Mouse (Mus musculus) liver, postnatal 0 days (tissue): ENCODE results near the gene Rabepk. TPM values are rescaled to one million over a fixed set of nuclear protein-coding genes. Genes with fewer than 3 reads are reported as not detected.

Source experiments
- ATAC-seq: fragments of 200-750 bp; cut with Nextera tagmentation; 2 replicates; pipeline ENCODE4 v1.8.0; 2017; ENCODE audit warnings: mild to moderate bottlenecking, moderate library complexity
- DNase-seq: peaks from one replicate; pipeline ENCODE4 v3.0.0-alpha.2; 2016
- H3K27ac ChIP-seq: fragments of 300-500 bp; sonication (generic); 2 replicates; pipeline ENCODE4 v1.5.1; 2014; ENCODE audit warnings: antibody characterized with exemption, moderate library complexity, mild to moderate bottlenecking, low read depth
- H3K27me3 ChIP-seq: fragments of 300-500 bp; sonication (generic); 2 replicates; pipeline ENCODE4 v1.6.1; 2014; ENCODE audit warnings: low read length, control low read depth, mixed read lengths; ENCODE audit not compliant: insufficient read depth
- H3K36me3 ChIP-seq: fragments of 300-500 bp; sonication (generic); replicated peaks from 2 replicates; pipeline ENCODE4 v1.6.1; 2014; ENCODE audit warnings: mild to moderate bottlenecking, control low read depth, low read length, moderate library complexity, mixed read lengths; ENCODE audit not compliant: insufficient read depth
- H3K4me1 ChIP-seq: fragments of 300-500 bp; sonication (generic); 2 replicates; pipeline ENCODE4 v1.6.1; 2014; ENCODE audit warnings: antibody characterized with exemption, mild to moderate bottlenecking, control low read depth; ENCODE audit not compliant: insufficient read depth
- H3K4me2 ChIP-seq: fragments of 300-500 bp; sonication (generic); 2 replicates; pipeline ENCODE4 v1.6.1; 2014; ENCODE audit warnings: low read depth, mild to moderate bottlenecking, low read length, moderate library complexity, mixed read lengths
- H3K4me3 ChIP-seq: fragments of 300-500 bp; sonication (generic); 2 replicates; pipeline ENCODE4 v1.5.1; 2014; ENCODE audit warnings: low read depth, low read length
- H3K9ac ChIP-seq: fragments of 300-500 bp; sonication (generic); replicated peaks from 2 replicates; pipeline ENCODE4 v1.6.1; 2014; ENCODE audit warnings: mild to moderate bottlenecking, moderate library complexity
- H3K9me3 ChIP-seq: fragments of 300-500 bp; sonication (generic); 2 replicates; pipeline ENCODE4 v1.6.1; 2016; ENCODE audit warnings: mild to moderate bottlenecking, control low read depth, low read length, mixed read lengths
- CTCF ChIP-seq: sonication (generic); IDR thresholded peaks from 2 replicates; pipeline ENCODE4 v1.5.1; 2016; ENCODE audit warnings: antibody characterized with exemption, low read depth
- EP300 ChIP-seq: IDR thresholded peaks from 2 replicates; pipeline ENCODE4 v1.6.1; 2016; ENCODE audit warnings: antibody characterized with exemption, low read depth, mild to moderate bottlenecking
- WGBS: fragments of 180-500 bp; shearing (Covaris S2); extraction: QIAGEN DNeasy Blood & Tissue Kit; methylation state at CpG from one replicate; pipeline ENCODE4 v1.1.7; 2014; ENCODE audit not compliant: insufficient replicate concordance; 5-methylcytosine and 5-hydroxymethylcytosine counted together
- polyA plus RNA-seq: library from polyadenylated mRNA; unstranded; fragments of >200 nt; fragmentation: Nextera tagmentation; extraction: Ambion mirVana; gene quantifications from 2 replicates; pipeline ENCODE4 v1.2.1, GENCODE M21; 2015

Gene Rabepk
- polyA plus RNA-seq, 1 experiment from 2014 or later: 20.4 TPM

DNA sequence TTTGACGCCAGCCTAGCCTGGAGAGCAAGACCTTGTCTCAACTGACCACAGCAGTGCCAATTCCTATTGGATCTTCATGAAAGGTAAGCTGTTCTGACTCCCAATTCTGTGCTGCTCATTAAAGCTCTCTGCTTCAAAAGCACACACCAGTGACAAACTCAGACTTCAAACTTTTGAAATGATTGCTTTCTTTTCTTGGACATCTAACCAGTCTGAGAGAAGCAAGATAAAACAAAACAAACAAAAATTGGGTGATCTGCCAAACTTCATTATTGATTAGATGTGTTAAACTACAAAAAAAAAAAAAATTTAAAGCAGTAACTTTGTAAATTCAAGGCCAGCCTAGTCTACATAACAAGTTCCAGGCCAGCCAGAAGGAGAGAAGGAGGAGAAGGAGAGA is 42.4 kb downstream of the Rabepk start:
- DNase-seq: no peak
- 59% methylated on average over 1 of the region's 1 CpGs for WGBS
- no peak overlapping the region for H3K27ac ChIP-seq

DNA sequence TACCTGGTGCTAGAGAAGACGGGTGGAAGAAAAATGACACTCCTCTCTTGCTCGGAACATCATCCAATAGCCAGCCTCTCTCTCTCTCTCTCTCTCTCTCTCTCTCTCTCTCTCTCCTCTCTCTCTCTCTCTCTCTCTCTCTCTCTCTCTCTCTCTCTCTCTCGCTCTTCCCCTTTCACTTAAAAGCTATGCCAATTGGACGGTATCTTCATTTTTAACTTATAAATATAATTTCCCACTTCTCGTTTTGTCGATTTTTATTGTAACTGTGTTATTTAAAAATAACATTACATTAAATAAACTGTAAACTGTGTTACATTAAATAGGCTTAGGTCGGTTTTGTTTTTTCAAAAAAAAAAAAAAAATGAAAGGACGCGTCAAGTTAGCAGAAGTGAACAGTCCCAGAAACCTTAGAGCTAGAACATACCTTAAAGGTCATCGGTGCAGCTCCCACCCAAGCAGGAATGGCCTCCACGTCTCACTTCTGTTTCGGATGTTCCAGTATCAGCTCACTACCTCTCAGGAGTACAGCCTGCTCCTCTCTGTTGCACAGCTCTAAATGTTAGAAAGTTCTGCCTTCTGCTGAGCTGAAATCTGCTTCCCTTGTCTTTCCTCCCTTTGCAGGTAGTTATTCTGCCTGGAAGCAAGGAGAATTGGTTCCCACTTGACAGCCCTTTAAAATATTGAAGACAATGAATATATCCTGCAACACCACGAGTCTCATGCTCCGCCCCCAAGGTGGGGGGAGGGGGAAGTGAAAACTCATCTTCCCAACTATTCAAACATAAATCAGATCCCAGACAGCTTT is 45.0 kb downstream of the Rabepk start, which contains the start of gene Gapvd1:
Gene Gapvd1 (minus strand): TSS at position 682 of the 808 bp plus-strand sequence.
- TF ChIP-seq CTCF: no peak
- no peak for TF ChIP-seq EP300
- Histone ChIP-seq H3K36me3 (no peaks in the 10 kb centered on the region), H3K9me3 (no peaks in the 10 kb centered on the region), H3K9ac (peak within 1 kb of the TSS; percentile 97), H3K4me1 (peaks cover 20% of the 10 kb centered on the region), H3K27me3 (no peaks in the 10 kb centered on the region), H3K27ac (peak within 1 kb of the TSS; percentile 97), H3K4me2 (peak within 1 kb of the TSS; percentile 84), H3K4me3 (peak within 1 kb of the TSS; percentile 81)
- ATAC-seq: no peak
- under 1% methylated on average over 14 of the region's 14 CpGs for WGBS
- DNase-seq: peak; percentile 62

More for the DNA sequence above, 42.4 kb downstream of the Rabepk start:
- Histone ChIP-seq H3K36me3 (no peaks in the 10 kb centered on the region), H3K9ac (no peak overlapping the region), H3K4me1 (peaks cover 6% of the 10 kb centered on the region), H3K27me3 (no peaks in the 10 kb centered on the region), H3K4me2 (no peak overlapping the region), H3K4me3 (no peak overlapping the region), H3K9me3 (no peaks in the 10 kb centered on the region)
- no peak for ATAC-seq
- TF ChIP-seq EP300: no peak
- no peak for TF ChIP-seq CTCF

DNA sequence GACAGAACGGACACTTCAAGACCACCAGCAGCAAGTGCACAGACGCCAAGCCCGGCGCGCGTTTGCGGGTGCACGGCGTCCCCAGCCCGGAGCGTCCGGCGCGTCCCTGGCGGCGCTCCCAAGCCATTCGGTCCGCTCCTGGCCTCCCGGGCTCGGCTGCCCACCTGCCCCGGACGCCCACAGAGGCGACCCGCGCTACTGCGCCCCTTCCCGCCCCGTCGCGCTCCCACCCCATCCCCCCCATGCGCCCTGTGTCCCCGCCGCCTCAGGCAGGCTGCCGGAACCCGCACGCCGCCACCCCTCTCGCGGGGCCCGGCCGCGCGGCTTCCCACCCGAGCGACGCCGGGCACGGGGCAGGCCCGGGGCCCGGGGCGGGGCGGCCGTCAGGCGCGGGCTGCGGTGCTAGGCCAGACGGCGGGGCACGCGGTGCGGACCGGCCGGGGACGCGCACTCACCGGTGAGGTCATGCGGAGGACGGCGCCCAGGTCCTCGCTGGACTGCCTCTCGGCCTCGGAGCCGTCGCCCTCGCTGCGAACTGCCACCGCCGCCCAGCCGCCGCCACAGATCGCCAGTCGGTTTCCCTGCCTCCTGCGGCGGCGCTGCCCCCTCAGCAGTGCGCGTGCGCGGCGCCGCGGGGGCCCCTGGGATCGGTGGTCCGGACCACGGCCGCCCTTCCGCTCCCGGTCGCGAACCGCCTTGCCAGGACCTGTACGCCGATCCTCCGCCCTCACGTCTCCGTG is 45.7 kb downstream of the Rabepk start:
- H3K9me3 ChIP-seq: no peaks in the 10 kb centered on the region
- ATAC-seq (peak; percentile 92), DNase-seq (peak; percentile 93)
- no peak for TF ChIP-seq CTCF
- no peak for TF ChIP-seq EP300
- peaks cover 24% of the 10 kb centered on the region for H3K4me1 ChIP-seq
- H3K4me2 ChIP-seq: peak overlapping the region; percentile 84
- WGBS: under 1% methylated on average over 43 of the region's 106 CpGs
- no peaks in the 10 kb centered on the region for H3K36me3 ChIP-seq
- peak overlapping the region; percentile 97 for H3K27ac ChIP-seq
- H3K27me3 ChIP-seq: no peaks in the 10 kb centered on the region
- H3K4me3 ChIP-seq: peak overlapping the region; percentile 81
- H3K9ac ChIP-seq: peak overlapping the region; percentile 97

DNA sequence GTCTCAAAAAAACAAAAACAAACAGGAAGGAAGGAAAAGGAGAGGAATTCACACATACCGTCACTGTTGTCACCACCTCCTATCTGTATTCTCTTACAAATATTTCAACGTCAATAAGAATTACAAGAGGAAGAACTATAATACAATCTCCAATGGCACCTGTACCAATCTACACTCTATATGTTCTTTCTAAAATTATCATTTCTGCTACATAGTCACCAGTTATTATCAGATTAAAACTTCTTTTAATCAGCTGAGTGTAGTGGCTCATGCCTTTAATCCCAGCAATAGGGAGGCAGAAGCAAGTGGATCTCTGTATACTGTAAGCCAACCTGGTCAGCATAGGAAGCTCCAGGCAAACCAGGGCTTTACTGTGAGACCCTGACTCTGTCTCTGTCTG is 49.5 kb downstream of the Rabepk start:
- Histone ChIP-seq H3K4me1 (peaks cover 25% of the 10 kb centered on the region), H3K4me3 (no peak overlapping the region)

DNA sequence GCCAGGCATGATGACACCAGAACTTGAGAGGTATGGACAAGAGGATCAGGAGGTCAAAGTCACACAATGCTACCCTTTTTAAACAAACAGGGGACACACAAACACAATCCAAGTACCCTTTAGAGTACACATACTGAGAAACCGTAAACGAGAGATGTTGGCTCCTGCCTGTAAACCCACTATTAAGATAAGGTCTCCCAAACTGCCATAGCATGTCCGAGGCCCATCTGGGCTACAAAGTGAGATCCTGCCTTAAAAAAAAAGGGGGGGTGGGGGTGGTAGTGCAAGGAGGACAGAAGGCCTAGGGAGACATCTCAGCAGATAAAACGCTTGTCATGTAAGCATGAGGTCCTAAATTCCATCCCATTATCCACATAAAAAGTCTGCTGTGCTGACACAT is 51.2 kb downstream of the Rabepk start:
- no peak for DNase-seq
- ATAC-seq: peak; percentile 13; the same call in 1 of the 2 replicates
- WGBS: 54% methylated on average over 4 of the region's 4 CpGs

More for the DNA sequence above, 49.5 kb downstream of the Rabepk start:
- peaks cover 13% of the 10 kb centered on the region; the same call in 1 of the 2 replicates for H3K36me3 ChIP-seq
- H3K27me3 ChIP-seq: no peaks in the 10 kb centered on the region
- no peak for ATAC-seq
- no peak overlapping the region; the same call in 1 of the 2 replicates for H3K27ac ChIP-seq
- no peak overlapping the region for H3K9ac ChIP-seq
- H3K4me2 ChIP-seq: peak overlapping the region; percentile 84
- TF ChIP-seq EP300: peak; percentile 52
- no peak for TF ChIP-seq CTCF
- 33% methylated on average over 2 of the region's 2 CpGs for WGBS
- H3K9me3 ChIP-seq: no peaks in the 10 kb centered on the region
- no peak for DNase-seq

DNA sequence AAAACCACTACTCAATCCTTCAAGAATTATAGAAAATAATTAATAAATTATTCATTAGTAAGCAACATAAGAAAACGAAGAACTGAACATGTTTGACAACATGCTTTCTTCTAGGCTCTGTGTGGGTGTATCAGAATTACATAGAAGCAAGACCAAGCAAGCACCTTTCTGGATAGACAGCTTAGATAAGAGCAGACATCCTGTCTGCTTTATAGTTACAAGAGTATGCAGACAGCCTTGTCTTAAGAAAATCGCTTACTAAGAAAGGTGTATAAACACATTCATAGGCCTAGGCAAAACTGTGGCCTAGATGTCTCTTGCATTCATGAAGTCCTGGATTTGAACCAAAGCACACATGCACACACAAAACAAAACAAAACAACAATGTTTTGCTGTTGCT is 54.0 kb downstream of the Rabepk start:
- TF ChIP-seq EP300 (no peak), CTCF (no peak)
- 71% methylated on average over 2 of the region's 2 CpGs for WGBS
- Histone ChIP-seq H3K9ac (no peak overlapping the region), H3K4me1 (peaks cover 33% of the 10 kb centered on the region), H3K27me3 (no peaks in the 10 kb centered on the region), H3K9me3 (no peaks in the 10 kb centered on the region), H3K4me2 (no peak overlapping the region), H3K36me3 (peaks cover 16% of the 10 kb centered on the region; the same call in 1 of the 2 replicates), H3K27ac (no peak overlapping the region), H3K4me3 (no peak overlapping the region)
- DNase-seq (no peak), ATAC-seq (no peak)

More for the DNA sequence above, 51.2 kb downstream of the Rabepk start:
- Histone ChIP-seq H3K27ac (peak overlapping the region; percentile 23; the same call in 1 of the 2 replicates), H3K9me3 (no peaks in the 10 kb centered on the region), H3K27me3 (no peaks in the 10 kb centered on the region), H3K36me3 (peaks cover 16% of the 10 kb centered on the region; the same call in 1 of the 2 replicates), H3K4me3 (no peak overlapping the region), H3K9ac (no peak overlapping the region), H3K4me2 (no peak overlapping the region), H3K4me1 (peaks cover 21% of the 10 kb centered on the region)
- TF ChIP-seq EP300: no peak
- no peak for TF ChIP-seq CTCF
